Mouse (Mus musculus) intestine, postnatal 0 days (tissue): ENCODE data around the gene Nol12. TPM values are rescaled to one million over a fixed set of nuclear protein-coding genes. Genes with fewer than 3 reads are reported as not detected.

ENCODE experiments used
- ATAC-seq: fragments of 200-750 bp; cut with Nextera tagmentation; 2 replicates; pipeline ENCODE4 v1.8.0; 2017; ENCODE audit warnings: mild to moderate bottlenecking, moderate TSS enrichment, moderate library complexity
- H3K27ac ChIP-seq: fragments of 300-500 bp; sonication (generic); 2 replicates; pipeline ENCODE4 v1.5.1; 2014; ENCODE audit warnings: mild to moderate bottlenecking, low read depth, low read length, moderate library complexity
- H3K27me3 ChIP-seq: fragments of 300-500 bp; sonication (generic); replicated peaks from 2 replicates; pipeline ENCODE4 v1.6.1; 2014; ENCODE audit warnings: low read length, mixed read lengths; ENCODE audit not compliant: control insufficient read depth, insufficient read depth
- H3K36me3 ChIP-seq: fragments of 300-500 bp; sonication (generic); 2 replicates; pipeline ENCODE4 v1.6.1; 2014; ENCODE audit warnings: mild to moderate bottlenecking, moderate library complexity; ENCODE audit not compliant: control insufficient read depth, insufficient read depth
- H3K4me1 ChIP-seq: fragments of 300-500 bp; sonication (generic); replicated peaks from 2 replicates; pipeline ENCODE4 v1.6.1; 2014; ENCODE audit warnings: antibody characterized with exemption, low read length, mixed read lengths; ENCODE audit not compliant: control insufficient read depth, insufficient read depth
- H3K4me2 ChIP-seq: fragments of 300-500 bp; sonication (generic); replicated peaks from 2 replicates; pipeline ENCODE4 v1.6.1; 2014; ENCODE audit warnings: low read depth, mild to moderate bottlenecking, moderate library complexity
- H3K4me3 ChIP-seq: fragments of 300-500 bp; sonication (generic); 2 replicates; pipeline ENCODE4 v1.5.1; 2014; ENCODE audit warnings: low read depth, low read length
- H3K9ac ChIP-seq: fragments of 300-500 bp; sonication (generic); 2 replicates; pipeline ENCODE4 v1.6.1; 2014; ENCODE audit warnings: mild to moderate bottlenecking, low read depth, low read length
- H3K9me3 ChIP-seq: fragments of 300-500 bp; sonication (generic); 2 replicates; pipeline ENCODE4 v1.6.1; 2016; ENCODE audit warnings: mixed run types; ENCODE audit not compliant: control insufficient read depth
- CTCF ChIP-seq: sonication (generic); IDR thresholded peaks from 2 replicates; pipeline ENCODE4 v1.5.1; 2016; ENCODE audit warnings: low read depth, mild to moderate bottlenecking, control low read depth, antibody characterized with exemption, moderate library complexity
- WGBS: fragments of 180-500 bp; shearing (Covaris S2); extraction: QIAGEN DNeasy Blood & Tissue Kit; methylation state at CpG from one replicate; pipeline ENCODE4 v1.1.7; 2014; 5-methylcytosine and 5-hydroxymethylcytosine counted together
- polyA plus RNA-seq: library from polyadenylated mRNA; unstranded; fragments of >200 nt; fragmentation: Nextera tagmentation; extraction: Ambion mirVana; gene quantifications from 2 replicates; pipeline ENCODE4 v1.2.1, GENCODE M21; 2015

The Nol12 gene
- polyA plus RNA-seq, 1 experiment from 2014 or later: 24.8 TPM

- 1% methylated on average over 21 of the region's 21 CpGs for WGBS
- Histone ChIP-seq H3K27me3 (no peaks in the 10 kb centered on the region), H3K9me3 (no peaks in the 10 kb centered on the region), H3K4me2 (peak overlapping the region; percentile 88), H3K9ac (peak overlapping the region; percentile 93), H3K4me3 (peak overlapping the region; percentile 96), H3K27ac (peak overlapping the region; percentile 97), H3K36me3 (peaks cover 17% of the 10 kb centered on the region), H3K4me1 (peaks cover 6% of the 10 kb centered on the region; the same call in 1 of the 2 replicates)
- TF ChIP-seq CTCF: no peak
- peak; percentile 40 for ATAC-seq
Measured at GRCm38 (mm10) chr15:78983436-78984285, 48.9 kb downstream of the Nol12 start.

- Histone ChIP-seq H3K4me3 (peak overlapping the region; percentile 96), H3K4me2 (peak overlapping the region; percentile 88), H3K9me3 (no peaks in the 10 kb centered on the region), H3K4me1 (peaks cover 6% of the 10 kb centered on the region; the same call in 1 of the 2 replicates), H3K27ac (no peak overlapping the region), H3K9ac (no peak overlapping the region), H3K36me3 (peaks cover 18% of the 10 kb centered on the region), H3K27me3 (no peaks in the 10 kb centered on the region)
- ATAC-seq: no peak
- WGBS: 20% methylated on average over 5 of the region's 5 CpGs
- TF ChIP-seq CTCF: no peak
Measured at GRCm38 (mm10) chr15:78984286-78984778, 49.6 kb downstream of the Nol12 start.

- 69% methylated on average over 11 of the region's 11 CpGs for WGBS
- Histone ChIP-seq H3K27ac (no peak overlapping the region), H3K9me3 (no peaks in the 10 kb centered on the region), H3K36me3 (peaks cover 41% of the 10 kb centered on the region), H3K4me3 (no peak overlapping the region), H3K9ac (no peak overlapping the region), H3K4me1 (peaks cover 3% of the 10 kb centered on the region; the same call in 1 of the 2 replicates), H3K27me3 (no peaks in the 10 kb centered on the region), H3K4me2 (no peak overlapping the region)
- TF ChIP-seq CTCF: no peak
- ATAC-seq: no peak
Measured at GRCm38 (mm10) chr15:78986536-78987220, 51.9 kb downstream of the Nol12 start.

GRCm38 (mm10) chr15:78988499-78988971 is 53.8 kb downstream of the Nol12 start:
- Histone ChIP-seq H3K4me2 (no peak overlapping the region), H3K9me3 (no peaks in the 10 kb centered on the region), H3K4me3 (no peak overlapping the region), H3K27me3 (no peaks in the 10 kb centered on the region), H3K9ac (no peak overlapping the region), H3K4me1 (no peaks in the 10 kb centered on the region; the same call in 1 of the 2 replicates), H3K36me3 (peaks cover 60% of the 10 kb centered on the region), H3K27ac (no peak overlapping the region)
- ATAC-seq: no peak
- 68% methylated on average over 14 of the region's 14 CpGs for WGBS
- TF ChIP-seq CTCF: no peak

GRCm38 (mm10) chr15:78989152-78990092 is 54.7 kb downstream of the Nol12 start:
- Histone ChIP-seq H3K27me3 (no peaks in the 10 kb centered on the region), H3K4me1 (no peaks in the 10 kb centered on the region; the same call in 1 of the 2 replicates), H3K4me3 (no peak overlapping the region), H3K4me2 (no peak overlapping the region), H3K9ac (no peak overlapping the region), H3K27ac (no peak overlapping the region), H3K9me3 (no peaks in the 10 kb centered on the region), H3K36me3 (peaks cover 69% of the 10 kb centered on the region)
- 90% methylated on average over 14 of the region's 14 CpGs for WGBS
- TF ChIP-seq CTCF: no peak
- ATAC-seq: no peak
